18 mouse cellular contexts compared by ENCODE assay signal in genomic region chr6:148421577-148421976, GRCm38 (mm10). TPM values are rescaled to one million over a fixed set of nuclear protein-coding genes. Genes with fewer than 3 reads are reported as not detected.
A peak's percentile ranks its signal among the peaks of the same experiment; 100 is the strongest.
DNase-seq lines count a peak whose midpoint lies in the region; TF ChIP-seq lines count a peak whose summit lies in the region.
"Had no signal": no experiment of that assay in that cellular context is flagged by ENCODE, and none has a peak within 500 bp of the region (broad histone marks: within the 10 kb centered on the region; RNA-seq: fewer than 3 reads in every experiment).

No protein-coding gene starts in this region.

- H3K36me3 ChIP-seq in embryonic facial prominence, embryonic 10.5 days (replicated peaks), result no peaks in the 10 kb centered on the region
- H3K36me3 ChIP-seq: kidney, embryonic 15.5 days; limb, embryonic 10.5 days; neural tube, embryonic 15.5 days had no signal

- intact Hi-C loops in gastrocnemius, adult 2 months (cut with DNase I), result no loop called here

- DNase-seq in gastrocnemius, adult 2 months, result no peak
- no peak for DNase-seq in gastrocnemius, postnatal 4 days (ENCODE audit: low spot score in 2 of 2)
- DNase-seq in layer of hippocampus, adult 9-11 months, result peak; percentile 36
- DNase-seq in layer of hippocampus, adult 9-10 months (ENCODE audit: low spot score), result no peak
- peak; percentile 61 for DNase-seq in brain, adult 2 months (ENCODE audit: low read depth, low spot score)
- peak; percentile 30 for DNase-seq in embryonic facial prominence, embryonic 10.5 days (ENCODE audit: low spot score)
- no peak for DNase-seq in lung, postnatal 14 days
- DNase-seq in lung, postnatal 25 days (ENCODE audit: low spot score), result no peak
- DNase-seq: gastrocnemius, postnatal 14 days; kidney, postnatal 4 days; liver, postnatal 0 days; lung, postnatal 4 days; thymus, postnatal 4 days had no signal

- H3K4me3 ChIP-seq in gastrocnemius, adult 2 months, result no peak overlapping the region
- H3K4me3 ChIP-seq in embryonic facial prominence, embryonic 10.5 days, result no peak overlapping the region
- H3K4me3 ChIP-seq: kidney, embryonic 15.5 days; left cerebral cortex, adult 2 months; limb, embryonic 10.5 days; neural tube, embryonic 15.5 days had no signal

- TF ChIP-seq CTCF in gastrocnemius, adult 2 months (IDR thresholded peaks at IDR 0.05), result no peak

- H3K4me1 ChIP-seq in embryonic facial prominence, embryonic 10.5 days, result peaks cover 17% of the 10 kb centered on the region
- H3K4me1 ChIP-seq: neural tube, embryonic 15.5 days had no signal

- H3K27me3 ChIP-seq in embryonic facial prominence, embryonic 10.5 days (replicated peaks; ENCODE audit: low read depth, poor library complexity, severe bottlenecking), result no peaks in the 10 kb centered on the region
- H3K27me3 ChIP-seq: kidney, embryonic 15.5 days; neural tube, embryonic 15.5 days had no signal

- peak overlapping the region; percentile 71; the same call in 1 of the 2 replicates for H3K27ac ChIP-seq in gastrocnemius, adult 2 months
- H3K27ac ChIP-seq in embryonic facial prominence, embryonic 10.5 days (replicated peaks), result no peak overlapping the region
- H3K27ac ChIP-seq: kidney, embryonic 15.5 days; limb, embryonic 10.5 days; neural tube, embryonic 15.5 days had no signal

- WGBS in embryonic facial prominence, embryonic 10.5 days, result 52% methylated on average over 7 of the region's 7 CpGs

- H3K9me3 ChIP-seq in embryonic facial prominence, embryonic 10.5 days, result no peaks in the 10 kb centered on the region
- H3K9me3 ChIP-seq: kidney, embryonic 15.5 days; limb, embryonic 10.5 days; neural tube, embryonic 15.5 days had no signal

RNA-seq across cellular contexts. Expression of gene Tmtc1, which starts 22.6 kb away (rescaled TPM):
- 10 to 100 TPM; 55.4 to 64.8 TPM for total RNA-seq in gastrocnemius, adult 2 months (2021)
- 10 to 100 TPM; 27.4 to 30.2 TPM for total RNA-seq in gastrocnemius, postnatal 4 days (2021)
- 0.57 and 0.76 TPM in 2 replicates for polyA plus RNA-seq in embryonic facial prominence, embryonic 10.5 days (2016; fragmentation: Nextera tagmentation; extraction: Ambion mirVana)
- polyA plus RNA-seq: C2C12 had no signal

Comparison
In these comparisons a context has a peak if more than half of its experiments do, and no peak if none do; other contexts are left out.
1. DNase-seq: peak in layer of hippocampus, adult 9-11 months (single experiment), brain, adult 2 months (single experiment) and embryonic facial prominence, embryonic 10.5 days (single experiment); none in gastrocnemius, adult 2 months (single experiment), gastrocnemius, postnatal 4 days (0 of 2), layer of hippocampus, adult 9-10 months (single experiment), lung, postnatal 14 days (single experiment) and lung, postnatal 25 days (single experiment).